Mouse (Mus musculus) embryonic fibroblast, embryonic 13.5 days (primary cell): ENCODE data around the gene Lmod3.

ENCODE experiments used
- CTCF ChIP-seq: IDR thresholded peaks from 2 replicates; pipeline ENCODE4 v1.5.1; 2011; ENCODE audit warnings: mild to moderate bottlenecking, control low read depth, low read length, moderate library complexity, borderline replicate concordance; ENCODE audit not compliant: insufficient read depth
- POLR2A ChIP-seq: IDR thresholded peaks from 2 replicates; pipeline ENCODE4 v1.6.1; 2011; ENCODE audit warnings: low read depth, mild to moderate bottlenecking, control low read depth, low read length, moderate library complexity

- TF ChIP-seq CTCF (no peak), POLR2A (no peak)
Observed at GRCm38 (mm10) chr6:97227067-97227847, 25.3 kb downstream of the Lmod3 start.
